Mouse (Mus musculus) adrenal gland, adult 10 weeks (tissue): ENCODE measurements around the gene Gtpbp4. TPM values are rescaled to one million over a fixed set of nuclear protein-coding genes. Genes with fewer than 3 reads are reported as not detected.

Source experiments
- polyA plus RNA-seq: library from polyadenylated mRNA; stranded (reverse); fragments of 350-450 nt; fragmentation: Illumina TruSeq; extraction: RNeasy Lipid Tissue Mini Kit (QIAGEN cat#74804); gene quantifications from one replicate; pipeline ENCODE4 v1.2.3, GENCODE M21; 2014; ENCODE audit warnings: low read depth, low replicate concordance

Gtpbp4 gene
- polyA plus RNA-seq, result 122 TPM

DNA sequence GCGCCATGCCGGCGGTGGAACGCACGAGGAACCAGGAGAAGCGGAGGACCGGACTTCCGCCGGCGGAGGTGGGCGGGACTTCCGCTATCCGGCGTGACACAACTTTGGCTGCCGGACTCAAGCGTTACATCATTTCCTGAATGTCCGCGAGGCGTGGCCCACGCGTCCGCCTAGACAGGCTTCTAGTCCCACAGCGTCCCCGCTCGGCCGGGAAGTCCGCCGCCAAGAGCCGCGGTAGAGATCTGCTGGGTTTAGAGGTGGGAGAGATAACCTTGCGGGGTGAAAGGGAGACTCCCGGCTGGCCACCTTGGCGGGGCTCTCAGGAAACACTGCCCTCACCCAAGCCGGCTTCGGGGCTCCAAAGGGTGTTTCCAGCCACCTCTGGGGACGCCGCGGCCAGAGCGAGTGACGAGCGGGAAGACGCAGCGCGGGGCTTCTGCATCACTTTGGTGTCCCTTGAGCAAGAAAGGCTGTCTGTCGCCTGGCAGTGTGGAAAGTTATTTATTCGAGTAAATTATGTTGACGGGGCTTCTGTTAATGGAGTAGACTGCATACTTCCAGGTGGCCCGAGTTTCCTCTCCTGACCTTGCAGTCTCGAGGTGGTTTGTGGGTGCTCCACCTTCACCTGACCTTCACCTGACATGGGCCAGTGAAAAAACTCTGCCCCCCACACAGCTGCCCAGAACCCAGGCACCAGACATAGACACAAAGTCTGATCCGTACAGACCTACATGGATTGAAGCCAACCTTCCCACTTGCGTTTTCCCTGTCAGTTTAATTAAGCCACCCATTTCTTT, at the start of gene Gtpbp4:
Gene Gtpbp4, minus strand, starts transcription at position 94 of the 797 bp plus-strand sequence.

GRCm38 (mm10) chr13:8952563-8952962, 43.3 kb downstream of the Gtpbp4 start, which contains the start of gene Idi2:
TSS of gene Idi2 (plus strand) at chr13:8952863.

GRCm38 (mm10) chr13:8948131-8948530, 47.8 kb downstream of the Gtpbp4 start, which contains the start of gene Gm9745:
TSS of gene Gm9745 (minus strand) at chr13:8948231.

Other genes starting within 250 kb of the Gtpbp4 start
- 55.3 TPM for gene Wdr37, start 124.2 kb downstream of the Gtpbp4 start, polyA plus RNA-seq
- gene Idi1, start 110.6 kb downstream of the Gtpbp4 start, polyA plus RNA-seq, result 274 TPM
- not detected for gene Gm9745, start 47.9 kb downstream of the Gtpbp4 start, polyA plus RNA-seq
- gene Idi2, start 43.2 kb downstream of the Gtpbp4 start, polyA plus RNA-seq, result not detected
- gene Larp4b, start 97.8 kb upstream of the Gtpbp4 start, polyA plus RNA-seq, result 83.5 TPM